Mouse (Mus musculus): ENCODE data around the gene Cabp1. TPM values are rescaled to one million over a fixed set of nuclear protein-coding genes. Genes with fewer than 3 reads are reported as not detected.

Cabp1 gene
- polyA plus RNA-seq, 1 experiment from 2014 or later, result 2.0 TPM

DNA sequence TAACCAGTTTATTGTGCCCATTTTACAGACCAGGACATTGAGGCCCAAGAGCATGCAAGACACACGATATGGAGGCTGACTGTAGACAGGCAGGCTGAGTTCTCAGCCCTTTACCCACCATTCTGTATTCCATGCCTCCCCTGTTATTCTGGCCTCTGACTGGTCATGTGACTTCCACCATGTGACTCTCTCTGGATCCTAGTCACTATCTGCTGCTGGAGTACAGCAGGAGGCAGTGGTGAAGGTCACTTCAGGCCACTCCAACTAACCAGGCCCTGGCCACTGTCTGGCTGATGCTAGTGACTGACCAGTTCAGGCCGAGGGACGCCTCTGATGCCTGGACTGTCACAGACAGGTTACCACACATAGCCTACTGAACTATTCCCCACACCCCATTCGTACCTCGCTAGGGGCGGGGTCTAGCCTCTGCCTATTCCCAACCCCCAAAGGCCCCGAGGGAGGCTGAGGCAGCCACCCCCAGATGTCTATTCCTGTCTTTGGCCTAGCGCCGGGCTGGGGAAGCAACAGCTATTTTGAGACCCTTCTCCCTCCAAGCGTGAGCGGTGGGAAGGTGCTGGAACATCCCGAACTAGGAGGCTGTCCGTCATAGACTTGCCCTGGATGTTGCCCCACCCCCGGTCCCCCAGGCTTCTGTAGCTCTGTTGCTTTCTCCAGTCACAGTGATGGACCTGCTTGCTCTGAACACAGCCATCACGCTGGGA, 36.8 kb upstream of the Cabp1 start:
- peaks cover 16% of the 10 kb centered on the region for H3K27me3 ChIP-seq
- H3K9me3 ChIP-seq, result no peaks in the 10 kb centered on the region
- no peak overlapping the region for H3K27ac ChIP-seq
- H3K36me3 ChIP-seq, result no peaks in the 10 kb centered on the region
- WGBS, result 46% methylated on average over 15 of the region's 15 CpGs
- peaks cover 14% of the 10 kb centered on the region for H3K4me1 ChIP-seq
- H3K9ac ChIP-seq, result no peak overlapping the region
- no peak overlapping the region for H3K4me2 ChIP-seq
- no peak for ATAC-seq (ENCODE audit: insufficient number of reproducible peaks, insufficient read depth, low FRiP score, low TSS enrichment, low read depth)
- no peak overlapping the region for H3K4me3 ChIP-seq

DNA sequence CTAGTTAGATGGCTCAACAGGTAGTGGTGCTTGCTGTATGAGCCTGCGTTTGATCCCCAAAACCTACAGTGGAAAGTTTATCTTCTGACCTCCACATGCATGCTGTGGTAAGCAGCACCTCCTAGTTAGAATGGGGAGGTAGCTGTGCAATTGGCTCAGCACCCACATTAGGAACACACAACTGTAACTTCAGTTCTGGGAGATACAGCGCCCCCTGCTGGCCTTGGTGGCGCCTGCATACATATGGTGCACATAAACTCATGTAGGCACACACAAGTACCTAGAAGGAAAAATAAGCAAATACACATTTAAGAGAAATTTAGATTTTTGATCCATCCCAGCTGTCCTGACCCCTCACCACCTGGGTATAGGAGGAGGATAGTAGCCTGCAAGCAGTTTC, 28.3 kb upstream of the Cabp1 start:
- H3K36me3 ChIP-seq, result no peaks in the 10 kb centered on the region
- H3K4me2 ChIP-seq, result no peak overlapping the region
- no peak overlapping the region for H3K27ac ChIP-seq
- WGBS, result 79% methylated on average over 3 of the region's 3 CpGs
- H3K27me3 ChIP-seq, result 0 out of 2 replicates have a peak, but pooled peaks cover 7% of the 10 kb centered on the region
- ATAC-seq (ENCODE audit: insufficient number of reproducible peaks, insufficient read depth, low FRiP score, low TSS enrichment, low read depth), result no peak
- no peak overlapping the region for H3K9ac ChIP-seq
- peaks cover 23% of the 10 kb centered on the region for H3K4me1 ChIP-seq
- H3K4me3 ChIP-seq, result no peak overlapping the region
- no peaks in the 10 kb centered on the region for H3K9me3 ChIP-seq

DNA sequence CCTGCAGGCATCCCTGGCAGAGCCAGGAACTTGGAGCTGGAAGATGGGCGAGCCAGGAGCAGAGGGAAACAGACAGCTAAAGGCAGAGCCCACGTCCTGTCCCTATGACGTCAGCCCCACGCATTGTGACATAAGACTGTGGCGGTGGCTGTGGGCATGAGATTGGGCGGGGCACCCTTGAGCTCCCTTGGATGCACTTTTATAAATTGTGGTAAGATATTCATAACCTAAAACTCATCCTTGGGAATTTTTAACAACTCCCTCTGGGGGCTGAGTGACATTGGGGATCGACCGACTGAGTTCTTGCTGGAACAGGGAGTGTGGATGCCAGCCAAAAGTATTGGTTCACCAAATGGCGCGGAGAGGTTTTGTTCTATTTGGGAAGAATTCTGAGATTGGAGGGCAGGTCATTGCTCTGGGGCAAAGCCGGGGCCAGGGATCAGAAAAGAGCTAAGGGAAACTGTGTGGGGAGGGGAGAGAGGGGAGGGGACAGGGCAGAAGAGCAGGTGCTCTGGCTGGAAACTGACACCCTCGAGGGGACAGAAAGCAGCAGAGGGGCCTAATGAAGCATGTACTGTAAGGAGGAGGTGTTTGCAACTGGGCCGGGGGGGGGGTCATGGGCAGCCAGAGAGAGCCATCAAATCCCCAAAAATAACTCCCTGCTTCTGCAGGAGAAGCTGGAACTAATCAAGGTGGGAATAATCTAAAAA, 26.9 kb upstream of the Cabp1 start:
- Histone ChIP-seq H3K4me2 (no peak overlapping the region), H3K4me1 (peaks cover 23% of the 10 kb centered on the region), H3K36me3 (no peaks in the 10 kb centered on the region), H3K27ac (no peak overlapping the region), H3K9ac (no peak overlapping the region), H3K27me3 (peaks cover 12% of the 10 kb centered on the region; the same call in 1 of the 2 replicates), H3K4me3 (no peak overlapping the region), H3K9me3 (no peaks in the 10 kb centered on the region)
- WGBS, result 27% methylated on average over 13 of the region's 13 CpGs
- no peak for ATAC-seq (ENCODE audit: insufficient number of reproducible peaks, insufficient read depth, low FRiP score, low TSS enrichment, low read depth)

DNA sequence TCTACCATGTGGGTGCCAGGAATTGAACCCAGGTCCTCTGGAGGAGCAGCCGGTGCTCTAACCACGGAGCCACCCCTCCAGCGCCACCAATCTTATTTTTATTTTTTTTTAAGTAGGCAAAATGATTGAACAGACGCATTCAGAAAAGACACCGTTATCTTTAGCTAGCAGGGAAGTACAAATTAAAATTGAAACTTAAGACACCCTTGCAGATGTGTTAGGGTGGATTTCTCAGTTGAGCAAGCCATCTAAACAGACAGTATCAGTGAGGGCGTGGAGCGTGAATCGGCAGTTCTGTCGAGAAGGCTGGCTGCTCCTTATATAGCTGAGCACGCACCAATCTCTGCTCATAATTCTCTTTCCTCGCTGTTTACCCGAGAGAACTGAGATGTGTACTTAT, 23.8 kb upstream of the Cabp1 start:
- no peak overlapping the region for H3K27ac ChIP-seq
- H3K27me3 ChIP-seq, result peaks cover 26% of the 10 kb centered on the region
- H3K36me3 ChIP-seq, result no peaks in the 10 kb centered on the region
- H3K4me1 ChIP-seq, result peaks cover 21% of the 10 kb centered on the region
- H3K9ac ChIP-seq, result no peak overlapping the region
- 89% methylated on average over 12 of the region's 12 CpGs for WGBS
- no peaks in the 10 kb centered on the region for H3K9me3 ChIP-seq
- H3K4me3 ChIP-seq, result no peak overlapping the region
- H3K4me2 ChIP-seq, result no peak overlapping the region
- ATAC-seq (ENCODE audit: insufficient number of reproducible peaks, insufficient read depth, low FRiP score, low TSS enrichment, low read depth), result no peak

DNA sequence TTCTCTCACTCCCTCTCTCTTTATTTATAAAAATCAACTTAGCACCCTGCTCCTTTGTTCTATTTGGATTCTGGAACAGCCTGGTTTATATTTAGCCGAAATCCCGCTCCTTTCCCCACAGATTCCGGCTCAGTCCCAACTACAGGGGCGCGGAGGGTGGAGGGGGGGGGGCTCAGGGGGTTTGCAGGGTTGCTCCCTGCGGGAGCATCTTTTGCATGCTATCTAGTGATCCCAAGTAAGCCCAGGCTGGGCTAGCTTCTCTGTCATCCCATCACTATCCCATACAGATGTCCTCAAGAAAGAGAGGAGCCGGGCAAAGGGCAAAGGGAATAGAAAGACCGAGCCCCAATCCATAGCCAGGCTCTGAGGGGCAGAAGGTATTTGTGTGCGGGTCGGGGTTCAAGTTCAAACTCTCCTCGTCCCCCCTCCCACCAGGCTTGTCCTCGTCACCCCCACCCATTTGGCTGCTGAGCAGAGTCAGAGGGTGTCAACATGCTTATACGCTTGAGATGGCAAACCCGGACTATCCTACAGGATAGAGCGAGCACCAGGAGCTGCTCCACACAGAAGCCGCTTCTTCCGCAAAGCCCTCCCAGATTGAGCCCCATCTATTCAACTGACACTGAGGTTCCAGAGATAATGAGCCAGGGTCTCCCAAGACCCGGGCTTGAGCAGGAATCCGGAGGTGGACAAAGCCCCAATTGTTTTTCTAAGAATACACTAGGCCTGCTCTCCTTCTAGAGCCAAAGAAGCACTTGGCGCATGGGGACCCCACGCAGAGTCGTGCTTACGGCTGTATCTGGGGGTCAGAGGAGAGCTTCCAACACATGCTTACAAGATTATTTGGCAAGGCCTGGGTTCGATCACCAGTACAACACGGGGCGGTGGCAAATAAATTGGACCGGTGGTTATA, 21.3 kb upstream of the Cabp1 start:
- peaks cover 25% of the 10 kb centered on the region for H3K27me3 ChIP-seq
- no peak for ATAC-seq (ENCODE audit: insufficient number of reproducible peaks, insufficient read depth, low FRiP score, low TSS enrichment, low read depth)
- H3K4me1 ChIP-seq, result peaks cover 9% of the 10 kb centered on the region
- no peaks in the 10 kb centered on the region for H3K36me3 ChIP-seq
- no peak overlapping the region for H3K27ac ChIP-seq
- peak overlapping the region; percentile 70 for H3K4me2 ChIP-seq
- 19% methylated on average over 27 of the region's 27 CpGs for WGBS
- H3K4me3 ChIP-seq, result peak overlapping the region; percentile 48
- H3K9me3 ChIP-seq, result no peaks in the 10 kb centered on the region
- peak overlapping the region; percentile 72 for H3K9ac ChIP-seq

DNA sequence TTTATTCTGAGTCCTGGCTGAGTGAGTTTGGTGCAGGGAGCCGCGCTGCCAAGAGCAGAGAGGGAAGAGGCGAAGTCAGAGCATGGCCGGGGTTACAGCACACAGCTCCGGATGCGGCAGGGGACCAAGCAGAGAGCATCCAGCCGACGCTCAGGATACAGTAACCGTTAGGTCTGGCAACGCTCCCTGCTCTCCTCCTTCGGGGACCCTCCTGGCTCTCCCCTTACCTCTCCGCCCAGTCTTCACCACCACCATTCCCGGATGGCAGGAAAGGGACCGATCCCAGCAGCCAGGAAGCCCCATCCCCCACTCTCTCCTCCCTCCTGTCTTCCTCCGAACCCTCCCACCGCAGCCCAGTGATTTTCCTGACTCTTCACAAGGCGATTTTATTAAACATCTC, 20.7 kb upstream of the Cabp1 start:
- peak overlapping the region; percentile 48 for H3K4me3 ChIP-seq
- H3K9ac ChIP-seq, result peak overlapping the region; percentile 72
- H3K27me3 ChIP-seq, result peaks cover 19% of the 10 kb centered on the region
- peak overlapping the region; percentile 70 for H3K4me2 ChIP-seq
- peaks cover 8% of the 10 kb centered on the region for H3K4me1 ChIP-seq
- peak overlapping the region; percentile 33; the same call in 1 of the 2 replicates for H3K27ac ChIP-seq
- ATAC-seq (ENCODE audit: insufficient number of reproducible peaks, insufficient read depth, low FRiP score, low TSS enrichment, low read depth), result no peak
- no peaks in the 10 kb centered on the region for H3K36me3 ChIP-seq
- WGBS, result 2% methylated on average over 17 of the region's 17 CpGs
- H3K9me3 ChIP-seq, result no peaks in the 10 kb centered on the region

DNA sequence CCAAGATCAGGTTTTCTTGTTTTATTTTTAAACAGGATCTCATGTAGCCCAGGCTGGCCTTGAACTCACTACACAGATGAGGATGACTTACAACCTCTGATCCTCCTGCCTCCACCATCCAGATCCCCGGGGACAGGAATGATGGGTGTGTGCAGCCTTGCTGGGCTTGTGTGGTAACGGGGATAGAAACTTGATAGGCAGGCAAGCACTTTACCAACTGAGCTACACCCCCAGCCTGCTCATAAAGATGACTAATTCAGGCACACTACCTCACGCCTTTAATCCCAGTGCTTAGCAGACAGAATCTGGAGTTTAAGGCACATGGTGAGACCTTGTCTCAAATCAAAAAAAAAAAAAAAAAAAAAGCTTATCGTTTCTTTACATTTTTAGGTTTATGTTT, 18.7 kb upstream of the Cabp1 start:
- no peaks in the 10 kb centered on the region for H3K9me3 ChIP-seq
- H3K9ac ChIP-seq, result no peak overlapping the region
- H3K36me3 ChIP-seq, result no peaks in the 10 kb centered on the region
- no peak overlapping the region for H3K27ac ChIP-seq
- ATAC-seq (ENCODE audit: insufficient number of reproducible peaks, insufficient read depth, low FRiP score, low TSS enrichment, low read depth), result no peak
- H3K4me1 ChIP-seq, result peaks cover 12% of the 10 kb centered on the region
- H3K27me3 ChIP-seq, result peaks cover 19% of the 10 kb centered on the region
- WGBS, result 63% methylated on average over 4 of the region's 4 CpGs
- no peak overlapping the region for H3K4me2 ChIP-seq
- H3K4me3 ChIP-seq, result no peak overlapping the region

DNA sequence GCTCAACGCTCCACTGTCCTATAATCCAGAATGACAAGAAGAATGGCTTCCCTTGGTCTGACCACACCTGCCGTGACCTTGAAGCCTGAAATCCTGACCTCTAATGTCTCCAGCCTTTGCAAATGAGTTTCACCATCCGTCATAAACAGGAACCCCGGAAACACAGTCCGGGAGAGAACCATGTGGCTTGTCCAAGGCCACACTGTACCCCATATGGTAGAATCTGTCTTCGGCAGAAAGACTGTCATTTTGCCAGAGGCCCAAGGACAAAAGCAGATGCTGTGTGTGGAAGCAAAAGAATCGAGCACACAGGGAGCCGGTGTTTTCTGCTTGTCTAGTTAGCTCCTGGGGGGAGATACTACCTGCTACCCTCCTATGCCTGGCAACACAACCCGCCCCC, 18.3 kb upstream of the Cabp1 start:
- Histone ChIP-seq H3K4me2 (no peak overlapping the region), H3K36me3 (no peaks in the 10 kb centered on the region), H3K27me3 (peaks cover 19% of the 10 kb centered on the region), H3K27ac (no peak overlapping the region), H3K4me3 (no peak overlapping the region), H3K4me1 (peaks cover 12% of the 10 kb centered on the region), H3K9me3 (no peaks in the 10 kb centered on the region), H3K9ac (no peak overlapping the region)
- WGBS, result 78% methylated on average over 9 of the region's 9 CpGs
- no peak for ATAC-seq (ENCODE audit: insufficient number of reproducible peaks, insufficient read depth, low FRiP score, low TSS enrichment, low read depth)

DNA sequence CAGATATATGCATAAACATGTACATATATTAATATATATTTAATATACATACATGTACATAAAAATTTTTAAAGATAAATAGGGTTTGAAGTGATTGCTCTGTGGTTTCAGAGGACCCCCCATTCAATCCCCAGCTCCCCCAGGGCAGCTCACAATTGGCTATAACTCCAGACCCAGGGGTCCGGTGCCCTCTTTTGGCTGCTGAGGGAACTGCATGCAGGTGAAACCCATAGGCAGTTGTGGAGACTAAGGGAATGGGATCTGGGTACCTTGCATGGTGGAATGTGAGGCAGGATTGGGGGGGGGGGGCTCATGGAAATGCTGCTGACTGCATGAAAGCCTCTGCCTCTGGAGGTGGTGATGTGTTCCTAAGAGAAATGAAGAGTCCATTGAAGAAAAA, 16.2 kb upstream of the Cabp1 start:
- WGBS, result 15% methylated on average over 1 of the region's 1 CpGs
- Histone ChIP-seq H3K4me3 (no peak overlapping the region), H3K27ac (no peak overlapping the region), H3K9ac (no peak overlapping the region), H3K9me3 (no peaks in the 10 kb centered on the region), H3K27me3 (peaks cover 13% of the 10 kb centered on the region), H3K4me2 (no peak overlapping the region), H3K36me3 (no peaks in the 10 kb centered on the region), H3K4me1 (peaks cover 6% of the 10 kb centered on the region)
- no peak for ATAC-seq (ENCODE audit: insufficient number of reproducible peaks, insufficient read depth, low FRiP score, low TSS enrichment, low read depth)

DNA sequence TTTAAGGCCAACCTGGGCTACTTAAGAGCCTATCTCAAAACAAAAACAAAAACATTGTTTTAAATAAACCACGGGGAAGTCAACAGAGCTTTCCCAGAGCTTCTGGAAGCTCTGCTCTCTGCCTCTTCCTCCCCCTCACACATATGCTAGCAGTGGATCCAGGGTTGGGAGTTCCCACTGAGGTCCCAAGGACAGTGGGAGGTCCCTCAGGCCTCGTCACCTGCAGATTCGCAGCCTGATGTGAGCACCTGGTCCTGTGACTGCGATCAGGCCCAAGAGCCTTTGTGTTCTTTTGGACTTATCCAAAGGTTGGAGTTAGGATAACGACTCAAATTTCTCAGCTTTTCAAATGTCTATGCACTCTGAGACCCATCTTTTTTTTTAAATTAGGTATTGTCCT, 14.4 kb upstream of the Cabp1 start:
- no peaks in the 10 kb centered on the region for H3K36me3 ChIP-seq

DNA sequence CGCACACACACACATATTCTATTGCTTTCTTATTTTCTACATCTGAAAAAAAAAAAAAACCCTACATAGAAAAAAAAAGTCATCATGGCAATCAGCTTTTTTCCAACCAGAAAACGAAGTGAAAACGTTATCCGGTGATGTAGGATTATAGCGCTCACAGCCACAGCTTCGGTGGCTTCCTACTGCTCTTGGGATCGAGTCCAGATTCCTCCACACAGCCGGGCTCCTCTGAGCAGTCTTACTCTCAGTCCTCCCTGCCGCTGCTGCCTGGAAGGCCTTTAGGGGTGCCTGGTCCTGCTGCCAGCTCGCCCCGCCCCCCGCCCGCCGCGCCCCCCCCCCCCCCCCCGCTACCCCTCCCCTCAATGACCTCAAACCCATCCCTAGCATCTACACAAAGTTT, 13.7 kb upstream of the Cabp1 start:
- no peaks in the 10 kb centered on the region for H3K9me3 ChIP-seq
- H3K4me2 ChIP-seq, result peak overlapping the region; percentile 5; the same call in 1 of the 2 replicates
- no peak overlapping the region for H3K27ac ChIP-seq
- no peak overlapping the region for H3K4me3 ChIP-seq
- 13% methylated on average over 9 of the region's 16 CpGs for WGBS
- no peaks in the 10 kb centered on the region for H3K36me3 ChIP-seq
- H3K4me1 ChIP-seq, result peaks cover 24% of the 10 kb centered on the region
- no peak for ATAC-seq (ENCODE audit: insufficient number of reproducible peaks, insufficient read depth, low FRiP score, low TSS enrichment, low read depth)
- peaks cover 16% of the 10 kb centered on the region for H3K27me3 ChIP-seq
- no peak overlapping the region for H3K9ac ChIP-seq

More for the DNA sequence above, 14.4 kb upstream of the Cabp1 start:
- 0 out of 2 replicates have a peak overlapping the region, but pooled peaks have one; percentile 6 for H3K9ac ChIP-seq
- no peaks in the 10 kb centered on the region for H3K9me3 ChIP-seq
- no peak overlapping the region for H3K4me3 ChIP-seq
- ATAC-seq (ENCODE audit: insufficient number of reproducible peaks, insufficient read depth, low FRiP score, low TSS enrichment, low read depth), result no peak
- no peak overlapping the region for H3K27ac ChIP-seq
- WGBS, result 62% methylated on average over 5 of the region's 5 CpGs
- H3K4me2 ChIP-seq, result no peak overlapping the region
- peaks cover 13% of the 10 kb centered on the region for H3K27me3 ChIP-seq
- H3K4me1 ChIP-seq, result peaks cover 22% of the 10 kb centered on the region

All from embryonic facial prominence, embryonic 13.5 days (tissue).